Mouse (Mus musculus) kidney, adult 2 months (tissue): ENCODE results near the gene Myo3a. TPM values are rescaled to one million over a fixed set of nuclear protein-coding genes. Genes with fewer than 3 reads are reported as not detected.

ENCODE experiments used
- DNase-seq: peaks from one replicate; pipeline ENCODE4 v3.0.0; 2021
- H3K27ac ChIP-seq: fragments of 200-500 bp; 2 replicates; pipeline ENCODE4 v1.5.1; 2012; ENCODE audit warnings: low read depth, low read length, control low read depth, inconsistent platforms; ENCODE audit not compliant: insufficient read depth
- H3K27me3 ChIP-seq: fragments of 200-500 bp; replicated peaks from 2 replicates; pipeline ENCODE4 v1.6.1; 2012; ENCODE audit warnings: mild to moderate bottlenecking, moderate library complexity, low read length, inconsistent platforms; ENCODE audit not compliant: control insufficient read depth, insufficient read depth
- H3K36me3 ChIP-seq: fragments of 200-500 bp; 2 replicates; pipeline ENCODE4 v1.6.1; 2012; ENCODE audit warnings: mild to moderate bottlenecking, moderate library complexity, low read length, inconsistent platforms; ENCODE audit not compliant: control insufficient read depth, insufficient read depth
- H3K4me1 ChIP-seq: fragments of 200-500 bp; 2 replicates; pipeline ENCODE4 v1.6.1; 2011; ENCODE audit warnings: low read length; ENCODE audit not compliant: control insufficient read depth, insufficient read depth
- H3K4me3 ChIP-seq: fragments of 200-500 bp; 2 replicates; pipeline ENCODE4 v1.5.1; 2011; ENCODE audit warnings: mild to moderate bottlenecking, low read depth, low read length, control low read depth; ENCODE audit not compliant: insufficient read depth
- CTCF ChIP-seq: fragments of 200-500 bp; conservative IDR thresholded peaks from 2 replicates; pipeline ENCODE4 v1.5.1; 2011; ENCODE audit warnings: low read depth, mild to moderate bottlenecking, control low read depth, low read length, moderate library complexity, mixed read lengths; ENCODE audit not compliant: insufficient read depth, insufficient read length
- POLR2A ChIP-seq: fragments of 200-500 bp; IDR thresholded peaks from one replicate; pipeline ENCODE4 v1.6.1; 2011; ENCODE audit warnings: low read depth, low read length, control low read depth
- WGBS: fragments of 180-500 bp; shearing (Covaris S2); methylation state at CpG from one replicate; pipeline ENCODE4 v1.1.7; 2018; 5-methylcytosine and 5-hydroxymethylcytosine counted together
- polyA plus RNA-seq: library from polyadenylated mRNA; depleted of rRNA; stranded (reverse); fragments of >200 nt; gene quantifications from 2 replicates; pipeline ENCODE4 v1.2.3, GENCODE M21; 2012; rRNA removed

Gene Myo3a
- polyA plus RNA-seq, result 0.03 and 0.04 TPM in 2 replicates

DNA sequence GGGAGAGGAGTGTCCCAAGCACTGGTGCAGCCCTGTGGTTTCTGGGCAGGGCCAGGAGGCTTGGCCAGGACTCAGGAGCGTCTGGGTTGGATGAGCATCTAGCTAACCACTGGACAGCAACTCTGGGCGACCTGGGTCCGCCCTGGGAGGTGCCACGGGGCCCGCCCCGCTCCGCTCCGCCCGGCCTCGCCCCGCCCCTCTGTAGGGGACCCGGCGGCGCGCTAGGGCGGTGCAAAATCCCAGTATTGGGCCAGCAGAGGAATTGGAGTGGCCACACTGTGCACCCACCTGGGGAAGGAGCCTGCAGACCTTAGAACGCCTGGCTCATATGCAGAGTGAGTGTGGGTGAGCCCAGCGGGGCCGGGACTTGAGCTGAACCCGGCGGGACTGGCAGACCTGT lies at the start of gene Myo3a:
Gene Myo3a, plus strand, starts transcription at position 196 of the 400 bp plus-strand sequence.
- no peak within 1 kb of the TSS for H3K27ac ChIP-seq
- TF ChIP-seq CTCF, result no peak
- no peak for TF ChIP-seq POLR2A
- 2% methylated on average over 21 of the region's 21 CpGs for WGBS
- no peaks in the 10 kb centered on the region for H3K36me3 ChIP-seq
- H3K27me3 ChIP-seq, result no peaks in the 10 kb centered on the region
- DNase-seq, result peak; percentile 47
- no peaks in the 10 kb centered on the region for H3K4me1 ChIP-seq
- H3K4me3 ChIP-seq, result peak within 1 kb of the TSS; percentile 53

DNA sequence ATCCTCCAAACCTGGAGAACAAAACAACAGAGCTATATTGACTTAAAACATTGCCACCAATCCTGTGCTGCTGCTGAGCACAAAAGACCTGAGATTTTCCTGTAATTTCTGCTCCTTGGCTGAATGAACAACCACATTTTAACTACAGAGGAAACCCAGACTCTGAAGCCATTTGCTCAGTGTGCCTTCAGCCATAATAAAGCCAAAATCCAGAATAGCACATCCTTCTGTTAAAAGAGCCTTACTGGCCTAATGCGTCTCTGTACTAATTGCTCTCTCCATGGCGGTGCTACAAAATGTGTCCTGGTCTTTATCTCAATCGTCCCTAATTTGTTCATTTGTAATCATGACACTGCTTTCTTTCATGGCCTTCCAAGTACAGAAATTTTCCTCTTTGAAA lies 23.2 kb downstream of the Myo3a start:
- Histone ChIP-seq H3K4me1 (no peaks in the 10 kb centered on the region), H3K27me3 (no peaks in the 10 kb centered on the region), H3K4me3 (no peak overlapping the region), H3K36me3 (no peaks in the 10 kb centered on the region), H3K27ac (no peak overlapping the region)
- DNase-seq, result no peak
- TF ChIP-seq CTCF (no peak), POLR2A (no peak)
- 68% methylated on average over 3 of the region's 3 CpGs for WGBS

DNA sequence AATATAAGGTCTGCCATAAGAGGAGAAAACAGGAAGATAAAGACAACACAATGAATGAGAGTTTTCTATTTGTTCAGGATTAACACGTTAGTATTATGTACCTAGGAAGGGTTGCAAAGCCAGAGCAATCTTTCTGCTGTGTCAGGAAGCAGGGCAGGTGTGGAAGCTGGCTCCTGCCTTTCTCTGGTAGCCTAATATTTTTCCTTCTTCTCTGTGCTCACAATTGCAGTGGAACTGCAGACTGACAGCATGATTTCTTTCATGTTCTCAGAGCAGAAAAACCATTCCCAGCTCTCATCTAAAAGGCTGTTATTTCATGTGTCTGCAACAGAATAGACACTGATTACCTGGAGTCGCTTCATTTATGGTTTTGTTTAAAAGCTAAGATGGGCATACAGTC lies 23.7 kb downstream of the Myo3a start:
- TF ChIP-seq POLR2A, result no peak
- TF ChIP-seq CTCF, result no peak
- 72% methylated on average over 2 of the region's 2 CpGs for WGBS

DNA sequence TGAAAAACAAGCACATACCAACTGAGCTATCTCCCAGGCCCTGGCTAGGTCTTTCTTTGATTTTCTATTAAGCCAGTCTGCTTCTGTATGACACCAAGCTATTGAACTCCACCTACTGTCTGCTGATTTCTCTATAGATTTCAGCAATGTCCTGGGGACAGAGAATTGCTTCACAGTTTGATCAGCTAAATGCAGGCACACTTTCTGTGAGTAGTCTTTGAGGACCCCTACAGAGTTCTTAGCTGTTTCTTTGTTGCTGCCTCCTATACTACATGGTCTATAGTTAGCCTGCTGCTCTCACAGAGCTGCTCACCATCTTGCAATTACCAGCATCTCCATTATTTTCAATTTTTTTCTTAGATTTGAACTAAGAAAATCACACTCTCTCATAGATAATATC lies 28.3 kb downstream of the Myo3a start:
- Histone ChIP-seq H3K4me3 (no peak overlapping the region), H3K4me1 (no peaks in the 10 kb centered on the region), H3K27ac (no peak overlapping the region), H3K36me3 (no peaks in the 10 kb centered on the region), H3K27me3 (no peaks in the 10 kb centered on the region)
- TF ChIP-seq POLR2A (no peak), CTCF (no peak)
- no peak for DNase-seq

More for the DNA sequence above, 23.7 kb downstream of the Myo3a start:
- no peak overlapping the region for H3K4me3 ChIP-seq
- H3K4me1 ChIP-seq, result no peaks in the 10 kb centered on the region
- no peaks in the 10 kb centered on the region for H3K27me3 ChIP-seq
- no peak for DNase-seq
- no peaks in the 10 kb centered on the region for H3K36me3 ChIP-seq
- H3K27ac ChIP-seq, result no peak overlapping the region

DNA sequence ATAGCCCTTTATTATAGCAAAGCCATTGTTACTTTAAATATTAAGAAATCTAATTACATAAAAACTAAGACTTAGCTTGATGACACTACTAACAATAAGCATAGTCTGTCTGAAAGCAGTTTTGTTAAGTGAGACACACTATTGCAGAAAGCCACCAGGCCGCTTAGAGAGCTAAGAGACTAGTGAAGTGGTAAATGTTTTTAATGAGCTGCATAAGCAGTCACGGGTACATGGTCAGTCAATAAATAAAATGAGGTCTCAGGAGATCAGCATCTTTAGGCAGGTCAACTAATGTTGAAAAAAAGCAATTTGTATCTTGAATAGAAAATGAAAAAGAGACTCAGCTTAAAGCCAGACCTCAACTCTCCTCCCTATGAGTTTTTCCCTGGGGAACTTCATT lies 44.3 kb downstream of the Myo3a start:
- DNase-seq, result peak; percentile 8
- no peaks in the 10 kb centered on the region; the same call in 1 of the 2 replicates for H3K4me1 ChIP-seq
- no peak overlapping the region for H3K27ac ChIP-seq
- H3K27me3 ChIP-seq, result no peaks in the 10 kb centered on the region
- no peaks in the 10 kb centered on the region for H3K36me3 ChIP-seq
- H3K4me3 ChIP-seq, result no peak overlapping the region
- 39% methylated on average over 2 of the region's 2 CpGs for WGBS
- TF ChIP-seq CTCF (no peak), POLR2A (no peak)

DNA sequence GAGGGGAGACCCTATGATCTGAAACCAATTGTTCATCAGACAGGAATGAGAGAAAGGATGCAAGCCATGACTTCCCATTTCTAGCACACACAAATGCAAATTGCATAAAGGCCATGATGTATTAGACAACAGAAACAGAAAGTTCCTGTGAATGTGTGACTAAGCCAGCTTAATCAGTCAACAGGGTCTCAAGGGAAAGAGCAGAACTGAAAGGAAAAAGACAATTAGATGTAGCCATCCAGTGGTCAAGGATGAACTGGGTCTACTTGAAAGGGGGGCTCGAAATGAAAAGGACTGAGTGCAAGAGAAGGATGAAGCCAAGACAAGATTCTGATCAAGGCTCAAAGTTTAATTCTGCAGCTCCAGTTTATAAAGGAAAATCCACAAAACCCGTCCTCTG lies 58.1 kb downstream of the Myo3a start:
- H3K4me1 ChIP-seq, result no peaks in the 10 kb centered on the region
- no peak overlapping the region for H3K27ac ChIP-seq
- WGBS, result 69% methylated on average over 2 of the region's 2 CpGs
- DNase-seq, result no peak
- H3K4me3 ChIP-seq, result no peak overlapping the region
- no peaks in the 10 kb centered on the region; the same call in 1 of the 2 replicates for H3K27me3 ChIP-seq
- no peak for TF ChIP-seq POLR2A
- no peaks in the 10 kb centered on the region for H3K36me3 ChIP-seq

DNA sequence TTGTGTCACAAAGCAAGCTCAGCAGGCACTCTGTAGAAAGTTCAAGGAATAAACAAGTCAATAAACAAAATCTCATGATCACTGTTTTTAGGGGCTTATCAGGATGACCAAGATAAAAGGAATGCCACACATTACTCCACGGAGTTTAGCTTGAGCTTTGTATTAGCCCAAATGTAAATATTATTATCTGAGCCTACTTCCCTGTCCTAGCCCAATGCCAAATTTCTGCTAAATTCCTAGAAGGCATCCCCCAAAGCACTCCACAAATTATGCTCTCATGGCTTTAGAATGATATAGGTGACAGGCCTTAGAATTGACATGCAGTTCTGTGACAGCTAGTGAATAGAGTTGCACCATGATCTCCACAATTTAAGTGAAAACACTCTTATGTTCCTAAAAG lies 58.5 kb downstream of the Myo3a start:
- TF ChIP-seq POLR2A (no peak), CTCF (no peak)
- H3K36me3 ChIP-seq, result no peaks in the 10 kb centered on the region
- DNase-seq, result no peak
- no peaks in the 10 kb centered on the region for H3K4me1 ChIP-seq
- H3K4me3 ChIP-seq, result no peak overlapping the region
- no peaks in the 10 kb centered on the region; the same call in 1 of the 2 replicates for H3K27me3 ChIP-seq
- WGBS, result 54% methylated on average over 1 of the region's 1 CpGs
- no peak overlapping the region for H3K27ac ChIP-seq

DNA sequence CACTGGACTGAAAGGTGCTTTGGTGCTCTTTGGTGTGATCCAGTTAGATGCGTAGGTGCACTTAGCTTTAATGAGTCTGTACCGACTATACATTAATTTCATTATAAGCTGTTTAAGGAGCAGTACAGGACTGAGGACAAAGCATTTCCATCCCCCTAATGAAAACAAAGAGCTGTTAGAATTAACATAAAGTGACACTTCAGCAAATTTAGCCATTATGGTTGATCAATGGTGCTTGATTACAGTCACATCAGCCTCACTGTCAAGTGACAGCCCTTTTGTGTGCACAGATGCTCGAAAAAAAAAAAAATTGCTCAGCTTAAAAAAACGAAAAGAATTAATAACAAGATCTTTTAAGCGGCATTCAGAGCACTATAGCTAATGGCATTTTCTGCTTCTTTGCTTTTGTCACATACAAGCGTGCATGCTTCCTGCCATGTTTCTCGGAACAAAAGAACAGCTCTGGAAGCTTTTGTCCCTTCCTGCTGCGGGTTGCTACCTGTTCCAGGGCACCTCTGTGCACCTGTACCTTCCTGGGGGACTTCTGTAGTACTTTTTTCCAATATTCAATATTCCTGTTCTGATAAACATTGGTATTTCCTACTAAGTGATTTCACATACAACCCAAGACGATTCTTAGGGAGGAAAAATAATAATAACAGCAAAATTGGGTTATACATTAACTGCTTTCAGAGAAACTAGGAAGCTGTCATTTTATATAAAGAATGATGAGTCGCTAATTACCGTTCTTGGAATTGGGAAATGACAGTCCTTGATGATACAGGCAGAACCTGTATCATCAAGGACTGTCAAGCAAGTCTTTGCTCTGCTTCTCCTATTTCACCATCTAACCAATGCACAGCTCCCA lies 66.5 kb downstream of the Myo3a start:
- WGBS, result 61% methylated on average over 11 of the region's 11 CpGs
- Histone ChIP-seq H3K27me3 (no peaks in the 10 kb centered on the region), H3K27ac (no peak overlapping the region), H3K4me3 (no peak overlapping the region), H3K4me1 (no peaks in the 10 kb centered on the region), H3K36me3 (no peaks in the 10 kb centered on the region)
- DNase-seq, result no peak
- no peak for TF ChIP-seq POLR2A
- no peak for TF ChIP-seq CTCF
